Mouse (Mus musculus) G1E (cell line): ENCODE data around the gene Tesk1.

ENCODE experiments used
- CTCF ChIP-seq: IDR thresholded peaks from 2 replicates; pipeline ENCODE4 v1.5.1; 2012; ENCODE audit warnings: low read depth, low read length, inconsistent platforms, mixed read lengths
- GATA1 ChIP-seq: IDR thresholded peaks from 2 replicates; pipeline ENCODE4 v1.6.1; 2012; ENCODE audit warnings: borderline replicate concordance, low read length, inconsistent platforms, mixed read lengths
- POLR2AphosphoS5 ChIP-seq: IDR thresholded peaks from 2 replicates; pipeline ENCODE4 v1.6.1; 2012; ENCODE audit warnings: low read depth, low read length, inconsistent platforms; ENCODE audit not compliant: insufficient replicate concordance
- TAL1 ChIP-seq: conservative IDR thresholded peaks from 2 replicates; pipeline ENCODE4 v1.6.1; 2012; ENCODE audit warnings: low read depth, low read length, inconsistent platforms, mixed read lengths

- no peak for TF ChIP-seq CTCF
- TF ChIP-seq TAL1, result peak; percentile 42; the same call in 1 of the 2 replicates
- TF ChIP-seq GATA1, result no peak
- no peak for TF ChIP-seq POLR2AphosphoS5
Measured at GRCm38 (mm10) chr4:43490801-43491200, 49.1 kb downstream of the Tesk1 start.
